Mouse (Mus musculus) fibroblast of lung, adult 2 months (primary cell): Measurements from ENCODE around the gene Trim39.

Experiments used
- DNase-seq: peaks from one replicate; pipeline ENCODE4 v3.0.0-alpha.2; 2011; ENCODE audit warnings: low read depth

Trim39 gene

DNA sequence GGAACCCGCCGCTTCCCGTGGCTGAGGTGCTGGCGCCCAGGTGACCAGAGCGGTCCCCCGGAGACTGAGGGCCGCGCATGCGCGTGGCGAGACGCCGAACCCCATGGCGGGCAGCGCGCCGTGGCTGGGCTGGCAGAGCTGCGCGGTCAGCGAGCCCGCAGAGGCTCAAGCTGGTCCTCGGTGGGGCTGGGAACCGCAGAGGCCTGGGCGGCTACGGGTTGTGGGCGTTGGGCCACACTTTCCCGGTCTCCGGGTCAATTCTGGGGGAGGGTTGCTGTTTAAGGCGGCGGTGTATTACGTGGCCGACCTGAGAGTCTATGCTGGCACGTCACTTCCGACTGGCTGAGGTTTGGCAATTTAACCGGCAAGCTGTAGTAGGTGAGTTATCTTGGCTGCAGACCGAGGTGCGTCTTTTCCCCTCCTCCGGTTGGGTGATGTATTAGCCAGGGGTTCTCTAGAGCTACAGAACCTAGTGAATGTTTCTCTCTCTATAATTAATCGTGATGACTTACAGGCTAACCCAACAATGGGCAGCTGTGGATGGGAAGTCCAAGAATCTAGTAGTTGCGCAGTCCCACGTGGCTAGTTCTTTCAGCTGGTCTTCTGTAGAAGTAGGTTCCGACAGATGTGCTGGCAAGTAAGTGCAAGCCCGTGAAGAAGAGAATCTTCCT lies at the start of gene Trim39:
Gene Trim39, minus strand, starts transcription at position 662 of the 671 bp plus-strand sequence.
- peak; percentile 65 for DNase-seq

DNA sequence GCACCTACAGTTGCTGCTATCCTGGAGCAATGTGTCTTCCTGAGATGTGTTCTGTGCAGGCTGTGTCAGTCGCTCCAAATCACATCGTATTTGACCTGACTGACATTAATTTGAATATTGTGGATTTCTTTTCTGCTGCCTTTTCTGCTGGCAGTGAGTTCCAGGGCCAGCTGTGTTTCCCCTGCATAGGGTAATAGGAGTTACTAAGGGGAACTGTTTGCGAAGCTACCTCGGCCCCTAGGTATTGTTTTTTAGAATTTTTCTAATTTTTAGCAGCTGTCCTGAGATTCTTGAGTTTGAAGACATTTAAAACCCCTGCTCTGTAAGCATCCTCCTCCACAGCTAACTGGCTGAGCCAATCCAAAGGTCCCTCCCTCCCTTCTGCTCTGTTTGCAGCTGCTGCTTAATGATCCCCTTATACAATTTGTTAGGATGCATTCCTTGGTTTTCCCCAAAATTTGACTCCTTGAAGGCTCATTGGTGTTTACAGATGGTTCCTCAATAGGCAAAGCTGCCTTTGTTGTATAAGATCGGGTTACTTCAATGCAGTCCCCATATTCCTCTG lies 43.7 kb upstream of the Trim39 start:
- no peak for DNase-seq

DNA sequence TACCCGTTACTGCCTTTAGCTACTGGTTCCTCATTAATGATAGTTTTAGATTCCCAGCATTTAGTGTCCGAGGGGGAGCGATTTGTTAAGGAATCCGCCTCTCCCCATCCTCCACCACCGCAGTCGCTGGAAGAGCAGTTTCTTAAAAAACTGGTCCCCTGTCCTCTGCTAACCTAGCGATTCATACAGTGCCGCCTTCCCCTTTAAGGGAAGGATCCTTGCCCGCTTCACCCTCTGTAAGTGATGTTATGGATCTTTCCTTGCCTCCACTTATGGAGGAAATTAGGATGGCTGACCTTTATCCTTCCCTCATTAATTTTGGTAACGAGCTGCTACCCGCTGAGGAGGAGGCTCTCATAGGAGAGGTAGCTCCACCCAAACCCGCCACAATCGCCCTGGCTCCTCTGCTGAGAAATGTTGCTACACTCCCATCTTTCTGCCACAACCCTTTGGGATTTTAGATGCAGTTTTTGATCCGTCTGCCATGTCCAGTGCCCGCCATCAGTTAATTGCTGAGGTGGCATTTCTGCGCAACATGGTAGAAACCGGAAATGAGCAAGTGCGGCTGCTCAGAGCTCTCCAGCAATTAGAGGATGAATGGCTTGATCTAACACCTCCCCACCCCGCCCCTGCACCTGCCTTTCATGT lies 43.1 kb upstream of the Trim39 start:
- DNase-seq: no peak

DNA sequence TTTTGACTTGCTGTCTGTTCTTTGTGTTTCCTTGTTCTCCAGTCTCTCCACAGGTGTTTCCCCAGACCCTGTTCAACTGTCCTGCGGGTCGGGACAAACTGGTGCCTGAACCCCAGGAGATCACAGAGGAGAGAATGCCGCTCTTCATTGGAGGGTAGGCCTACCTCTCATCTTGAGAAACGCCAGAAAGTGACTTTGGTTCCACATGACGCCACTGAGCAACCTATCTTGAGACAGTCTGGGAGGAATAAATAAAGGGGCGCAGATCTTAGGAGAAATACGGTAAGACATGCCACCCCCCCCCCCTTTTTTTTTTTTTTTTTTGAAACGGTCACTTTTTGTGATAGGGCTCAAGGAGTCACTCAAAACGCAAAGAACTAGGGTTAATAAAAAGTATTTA lies 42.5 kb upstream of the Trim39 start:
- no peak for DNase-seq

DNA sequence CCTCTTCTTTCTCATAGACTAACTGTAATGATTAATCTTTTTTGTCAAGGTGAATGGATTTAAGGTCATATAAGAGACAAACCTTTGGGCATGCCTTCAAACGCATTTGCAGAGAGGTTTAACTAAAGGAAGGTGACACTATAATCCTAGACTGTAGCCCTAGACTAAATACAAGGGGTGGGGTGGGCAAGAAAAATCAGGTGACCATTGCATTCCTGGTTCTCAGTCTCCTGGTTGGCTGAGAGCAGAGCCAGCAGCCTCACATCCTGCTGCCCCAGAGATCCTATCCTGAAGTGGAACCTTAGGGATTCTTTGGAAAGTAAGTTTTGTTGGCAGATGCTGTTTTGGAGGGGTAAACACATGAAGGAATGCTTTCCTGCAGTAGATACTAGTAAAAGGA lies 37.2 kb upstream of the Trim39 start:
- DNase-seq: no peak

DNA sequence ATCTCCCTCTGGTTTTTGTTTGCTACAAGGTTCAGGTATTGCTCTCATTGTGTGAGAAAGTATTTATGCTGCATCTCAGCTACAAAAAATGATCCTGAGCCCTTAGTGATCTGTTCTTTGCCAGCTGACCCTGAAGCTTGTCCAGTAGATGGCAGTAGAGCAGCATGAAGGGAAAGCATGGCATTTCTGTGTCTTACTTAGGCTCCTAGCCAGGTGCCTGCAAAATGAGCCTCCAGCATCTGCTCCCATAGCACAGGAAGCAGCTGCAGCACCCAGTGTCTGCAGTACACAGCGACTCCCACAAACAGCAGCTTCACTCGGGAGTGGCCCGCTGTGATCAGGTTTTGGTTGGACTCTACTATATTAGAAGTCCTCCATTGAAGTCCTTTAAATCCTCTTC lies 36.8 kb upstream of the Trim39 start:
- peak; percentile 34 for DNase-seq

DNA sequence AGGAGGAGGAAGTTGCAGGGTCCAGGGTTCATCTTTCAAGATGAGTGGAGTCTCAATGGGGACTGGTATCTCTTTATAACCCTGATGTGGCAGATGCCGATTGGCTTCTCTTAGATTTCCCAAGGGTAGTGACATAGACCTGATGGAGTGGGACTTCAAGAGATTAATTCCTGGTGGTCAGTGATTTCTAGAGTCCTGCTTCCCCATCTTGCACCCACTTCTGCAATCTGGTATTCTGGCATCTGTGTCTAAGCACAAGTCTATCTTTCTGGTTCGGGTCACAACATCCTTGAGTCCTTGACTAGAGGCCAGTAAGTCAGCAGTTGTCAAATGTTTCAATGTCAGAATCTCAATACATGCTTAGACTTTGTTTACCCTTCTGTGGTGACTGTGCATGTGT lies 14.3 kb upstream of the Trim39 start, which contains the start of gene H2-M10.2:
Gene H2-M10.2, minus strand, starts transcription at position 101 of the 400 bp plus-strand sequence.
- DNase-seq: no peak

DNA sequence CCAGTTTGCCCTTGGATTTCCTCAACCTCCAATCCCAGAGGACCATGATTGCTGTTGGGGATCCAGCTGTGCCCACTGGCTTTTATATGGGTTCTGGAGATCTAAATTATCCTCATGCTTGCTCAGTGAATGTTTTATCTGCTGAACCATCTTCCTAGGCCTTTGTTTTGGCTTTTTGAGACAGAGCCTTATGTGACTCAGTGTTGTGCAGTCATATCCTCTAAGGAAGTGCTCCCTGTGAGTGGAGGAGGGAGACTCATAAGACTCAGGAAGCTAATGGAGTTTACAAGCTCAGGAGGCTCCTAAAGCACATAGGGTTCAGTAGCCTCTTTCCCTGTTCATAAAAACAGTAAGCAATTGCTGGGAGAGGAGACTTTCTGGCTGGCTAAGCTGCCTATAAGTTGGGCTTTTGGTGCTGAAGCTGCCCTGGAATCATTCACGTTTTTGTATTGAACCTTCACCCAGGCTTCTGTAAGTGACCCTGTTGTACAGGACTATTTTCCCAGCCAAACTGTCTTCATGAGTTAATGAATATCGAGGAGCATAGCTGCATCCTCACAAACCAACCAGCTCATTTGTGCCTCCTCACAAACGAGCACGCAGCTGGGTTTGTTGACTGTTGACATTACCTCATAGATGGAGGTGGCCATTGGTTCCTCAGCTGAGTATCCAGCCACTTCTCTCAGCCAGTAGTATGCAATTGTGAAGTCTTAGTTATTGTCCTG lies 9.6 kb upstream of the Trim39 start:
- no peak for DNase-seq

DNA sequence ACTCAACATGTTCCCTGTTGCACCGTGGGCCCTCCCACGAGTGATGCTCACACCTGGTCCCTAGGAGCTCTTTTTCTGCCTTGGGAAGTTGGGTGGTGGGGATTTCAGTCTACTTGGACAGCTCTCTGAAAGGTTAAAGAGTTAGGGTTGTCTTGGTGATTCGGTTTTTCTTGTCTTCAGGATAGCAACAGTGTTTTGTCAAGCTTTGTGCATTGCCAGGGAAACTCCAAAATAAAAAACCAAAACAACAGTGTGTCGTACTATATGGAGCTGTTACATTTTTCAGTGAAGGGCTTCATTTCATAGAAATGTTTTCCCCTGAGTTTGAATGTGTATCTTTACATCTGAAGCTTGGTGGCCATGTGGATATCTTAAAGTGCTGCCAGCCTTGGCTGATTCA lies 2.7 kb upstream of the Trim39 start:
- DNase-seq: no peak

DNA sequence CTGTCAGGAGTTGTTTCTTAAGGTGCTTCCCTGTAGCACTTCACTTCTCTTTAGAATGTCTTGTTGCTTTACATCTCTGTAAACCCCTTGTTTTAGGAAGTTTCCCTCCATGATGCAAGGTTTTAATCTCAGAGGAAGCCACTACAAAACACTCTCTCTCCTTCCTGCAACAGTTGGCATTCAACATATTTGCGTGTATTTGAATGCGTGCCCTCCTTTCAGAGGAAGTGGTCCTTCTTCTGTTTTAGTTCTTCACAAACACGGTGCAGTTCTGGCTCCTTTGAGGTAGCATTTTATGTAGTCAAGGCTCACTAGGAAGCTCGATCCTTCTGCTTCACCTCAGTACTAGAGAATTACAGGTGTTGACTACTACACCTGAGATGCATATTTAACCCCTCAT lies 1.7 kb upstream of the Trim39 start:
- DNase-seq: no peak

DNA sequence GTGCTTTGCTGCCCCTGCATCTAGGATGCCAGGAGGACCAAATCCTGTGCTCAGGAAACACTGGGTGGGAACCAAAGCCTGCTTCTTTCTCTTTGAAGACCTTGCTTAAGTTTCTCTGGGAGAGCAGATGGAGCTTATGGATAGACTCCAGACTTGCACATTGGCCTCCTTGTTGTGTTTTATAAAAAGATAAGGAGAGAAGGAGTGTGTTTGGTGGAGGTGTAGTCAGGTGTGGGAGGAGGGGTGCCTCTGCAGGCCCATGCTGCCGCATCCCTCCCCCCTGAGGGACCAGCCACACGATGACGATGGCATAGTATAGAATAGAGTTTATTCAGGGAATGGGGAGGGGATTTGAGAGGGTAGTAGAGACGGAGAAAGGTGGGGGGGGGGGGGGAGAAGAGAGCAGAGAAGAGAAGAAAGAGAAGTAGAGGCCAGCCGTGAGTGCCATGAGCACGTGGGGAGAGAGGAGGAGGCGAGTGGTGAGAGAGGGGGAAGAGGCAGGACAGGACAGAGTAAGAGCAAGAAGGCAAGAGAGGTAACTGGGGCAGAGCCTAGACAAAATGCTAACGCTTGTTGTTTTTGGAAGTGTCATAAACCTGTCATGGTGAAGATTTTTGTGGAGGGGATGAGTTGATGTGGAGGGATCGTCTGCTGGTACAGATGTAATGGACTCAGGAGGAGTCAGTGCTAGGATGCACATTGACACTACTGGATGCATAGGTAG lies 758 bp upstream of the Trim39 start:
- no peak for DNase-seq

DNA sequence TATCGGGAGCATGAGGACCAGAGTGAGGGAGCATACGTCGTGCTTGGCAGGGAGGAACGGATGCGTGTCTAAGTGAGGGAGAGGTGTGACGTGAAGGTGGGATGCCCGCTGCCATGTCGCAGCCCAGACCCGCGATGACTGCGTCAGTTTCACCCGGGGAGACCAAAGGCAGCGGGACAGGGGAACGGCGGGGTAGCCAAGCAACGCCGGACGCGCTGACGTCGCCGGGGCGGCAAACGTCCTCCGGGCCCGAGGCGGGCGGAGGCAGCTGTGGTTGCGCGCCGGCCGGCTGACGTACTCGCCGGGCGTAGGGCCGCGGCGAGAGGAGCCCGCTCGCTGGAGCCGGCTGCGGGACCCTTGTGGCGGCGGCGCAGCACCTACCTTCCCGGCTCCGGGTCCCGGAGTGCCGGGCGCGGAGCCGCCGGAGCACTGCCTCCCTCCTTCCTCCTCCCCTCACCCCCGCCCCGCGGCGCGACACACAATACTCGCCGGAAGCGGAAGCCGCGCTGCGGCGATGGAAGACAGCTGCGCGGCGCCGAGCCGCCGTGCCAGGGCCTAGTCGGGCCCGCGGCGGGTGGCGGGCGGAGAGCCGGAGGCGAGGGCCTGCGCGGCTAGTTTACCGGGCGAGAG lies 976 bp downstream of the Trim39 start:
- peak; percentile 36 for DNase-seq

DNA sequence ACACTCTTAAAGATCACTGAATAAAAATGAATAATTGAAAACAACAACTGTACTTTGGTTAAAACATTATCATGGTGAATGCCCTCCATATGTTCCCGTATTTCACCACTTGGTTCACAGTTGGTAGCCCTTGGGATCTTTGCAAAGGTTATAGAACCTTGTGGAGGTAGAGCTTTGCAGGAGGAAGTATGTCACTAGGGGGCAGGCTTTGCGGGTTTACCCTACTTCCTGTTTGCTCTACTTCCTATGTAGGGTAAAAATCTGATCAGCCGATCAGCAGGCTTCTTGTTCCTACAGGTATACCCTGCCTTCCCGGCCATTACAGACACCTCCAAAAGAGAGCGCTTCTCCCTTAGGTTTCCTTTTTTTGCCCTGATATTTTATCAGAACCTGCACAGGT lies 6.2 kb downstream of the Trim39 start:
- DNase-seq: no peak

DNA sequence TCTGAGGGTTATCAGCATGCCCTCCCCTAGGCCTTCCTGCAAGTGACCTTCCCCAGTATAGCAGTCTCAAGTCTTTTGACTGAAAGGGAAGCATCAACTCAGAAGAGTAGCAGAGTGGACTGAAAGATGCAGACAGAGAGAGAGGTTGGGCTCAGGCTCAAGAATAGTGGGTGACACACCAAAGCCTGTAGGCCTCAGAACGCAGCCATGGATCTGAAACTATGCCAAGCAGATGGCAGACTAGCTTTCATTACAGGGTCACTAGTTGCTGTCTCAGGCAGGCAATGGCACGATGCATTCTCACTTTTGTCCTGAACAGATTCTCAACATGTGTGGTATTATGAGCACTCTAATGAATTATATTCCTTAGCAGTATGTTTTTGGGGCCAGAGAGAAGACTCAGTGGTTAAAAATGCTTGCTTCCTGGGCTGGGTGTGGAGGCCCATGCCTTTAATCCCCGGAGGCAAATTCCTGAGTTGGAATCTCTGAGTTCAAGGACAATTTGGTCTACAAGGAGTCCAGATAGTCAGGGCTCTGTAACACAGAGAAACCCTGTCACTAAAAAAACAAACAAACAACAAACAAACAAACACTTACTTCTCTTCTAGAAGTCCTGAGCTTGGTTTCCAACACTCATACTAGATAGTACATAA lies 7.6 kb downstream of the Trim39 start:
- DNase-seq: no peak

DNA sequence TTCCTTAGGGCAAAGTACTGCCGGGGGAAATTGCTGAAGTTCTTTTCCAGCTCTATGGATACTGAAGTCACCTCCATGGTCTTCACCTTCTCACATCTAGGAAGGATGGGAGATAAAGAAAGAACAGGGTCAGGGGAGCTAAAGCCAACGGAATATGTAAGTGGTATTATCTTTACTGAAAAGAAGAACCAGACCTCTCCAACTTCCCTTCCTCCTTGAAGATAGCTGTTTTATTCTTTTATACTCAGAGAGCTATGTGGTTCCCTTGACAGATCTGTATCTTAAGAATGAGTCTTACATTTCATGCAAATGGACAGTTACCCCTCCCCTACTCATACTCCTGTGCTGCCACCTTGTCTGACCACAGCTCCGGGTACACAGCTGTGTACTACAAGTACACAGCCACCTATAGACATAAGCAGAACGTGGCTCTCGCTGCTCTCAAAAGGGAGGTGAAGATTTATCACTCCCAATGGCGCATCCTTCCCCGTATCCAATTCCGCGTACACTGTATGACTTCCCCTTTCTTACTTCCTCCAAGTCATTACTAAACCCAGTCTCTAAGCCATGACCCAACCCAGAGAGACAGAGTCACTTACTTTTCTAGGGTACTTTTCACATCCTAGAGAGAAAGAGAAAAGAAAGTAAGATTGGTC lies 10.4 kb downstream of the Trim39 start:
- no peak for DNase-seq

DNA sequence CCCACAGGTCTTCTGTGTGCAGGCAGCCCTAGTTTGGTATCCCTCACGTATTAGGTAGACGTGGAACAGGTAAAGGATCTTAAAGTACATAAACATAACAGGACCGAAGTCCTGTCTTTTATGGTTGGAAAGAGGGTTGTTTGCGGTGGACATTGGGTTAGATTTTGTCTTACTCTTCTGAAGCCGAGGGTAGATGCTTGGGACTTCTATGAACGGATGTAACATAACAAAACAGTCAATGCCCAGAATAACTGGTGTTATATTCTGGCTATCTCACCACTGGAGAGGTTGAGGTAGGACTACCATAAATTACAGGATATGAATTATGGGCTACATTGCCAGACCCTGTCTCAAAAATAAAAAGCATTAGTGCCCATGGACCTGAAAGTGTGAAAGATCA lies 14.1 kb downstream of the Trim39 start, which contains the start of gene Rpp21:
Gene Rpp21, minus strand, starts transcription at position 101 of the 400 bp plus-strand sequence.
- no peak for DNase-seq

DNA sequence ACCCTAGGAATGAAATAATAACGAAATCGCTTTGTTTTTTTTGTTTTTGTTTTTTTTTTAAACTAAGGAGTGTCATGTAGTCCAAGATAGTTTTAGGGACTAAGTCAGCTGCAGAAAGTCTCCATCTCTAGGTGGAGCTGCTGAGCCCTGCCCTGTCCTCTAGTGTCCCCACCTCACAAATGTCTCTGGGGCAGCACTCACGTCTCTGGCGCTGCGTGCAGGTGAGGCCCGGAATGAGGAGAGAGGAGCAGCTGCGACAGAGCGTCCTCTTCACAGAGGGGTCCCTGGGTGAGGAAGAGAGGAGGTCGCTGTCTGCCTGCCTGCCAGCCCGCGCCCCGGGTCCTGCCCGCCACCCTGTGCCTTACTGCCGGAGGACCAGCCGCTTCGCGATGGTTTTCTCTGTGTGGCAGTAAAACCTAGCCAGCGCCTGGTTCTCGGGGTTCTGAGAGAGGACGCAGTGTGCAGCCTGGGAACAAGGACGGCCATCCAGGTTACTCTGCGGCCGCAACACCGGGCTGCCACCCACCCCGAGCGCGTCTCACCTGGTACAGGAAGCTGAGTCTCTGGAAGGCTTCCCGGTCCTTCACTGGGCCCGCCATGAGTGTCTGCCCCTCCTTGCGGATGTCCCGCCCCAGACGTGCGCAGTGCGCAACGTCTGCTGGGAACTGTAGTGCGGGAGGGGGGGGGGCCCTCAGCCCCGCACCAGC lies 14.7 kb downstream of the Trim39 start:
- peak; percentile 46 for DNase-seq

DNA sequence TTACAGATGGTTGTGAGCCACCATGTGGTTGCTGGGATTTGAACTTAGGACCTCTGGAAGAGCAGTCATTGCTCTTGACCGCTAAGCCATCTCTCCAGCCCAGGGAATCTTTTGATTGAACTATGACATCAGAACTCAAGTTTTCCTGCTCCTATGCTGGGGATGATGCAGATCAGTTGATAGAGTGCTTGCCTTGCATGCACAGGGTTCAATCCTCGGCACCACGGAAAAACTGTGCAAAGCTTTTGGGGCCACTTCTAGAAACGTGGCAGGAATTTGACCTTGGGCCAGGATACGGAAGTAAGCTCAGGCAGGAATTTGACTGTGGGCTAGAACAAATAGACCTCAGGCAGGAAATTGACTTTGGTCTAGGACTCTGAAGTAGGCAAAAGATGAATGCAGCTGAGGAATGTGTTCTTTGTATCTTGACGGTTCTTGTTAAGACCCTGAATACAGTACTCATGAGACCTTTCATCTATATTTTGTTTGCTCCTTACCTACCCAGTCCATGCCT lies 18.9 kb downstream of the Trim39 start:
- no peak for DNase-seq

DNA sequence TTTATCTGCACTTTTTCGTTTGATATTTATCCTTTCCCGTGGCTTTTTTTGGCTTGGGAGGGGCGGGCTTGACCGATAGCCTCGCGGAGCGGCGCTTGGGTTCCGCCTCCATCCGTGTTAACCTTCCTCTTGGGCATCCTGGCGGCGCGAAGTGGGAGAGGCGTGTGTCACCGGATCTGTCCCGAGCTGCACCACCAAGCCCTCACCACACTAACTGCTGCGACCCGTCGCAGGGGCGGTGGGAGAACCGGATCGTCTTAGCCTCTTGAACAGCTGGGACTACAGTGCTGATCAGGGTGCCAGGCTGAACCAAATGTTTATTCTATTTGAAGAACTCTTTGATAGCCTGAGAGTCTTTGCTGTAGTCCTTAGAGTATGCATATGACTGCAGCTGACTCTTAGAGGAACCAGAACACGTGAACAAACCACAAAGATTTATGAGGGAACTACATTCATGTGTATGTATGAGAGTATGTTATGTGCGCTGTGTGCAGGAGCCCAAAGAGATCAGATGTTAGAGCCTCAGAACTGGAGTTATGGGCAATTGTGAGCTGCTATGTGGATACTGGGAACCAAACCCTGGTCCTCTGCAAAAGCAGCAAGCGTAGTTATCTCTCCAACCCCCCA lies 19.7 kb downstream of the Trim39 start:
- DNase-seq: no peak
